Mouse (Mus musculus) heart, adult 11 months (tissue): ENCODE measurements around the gene Nfs1.
A peak's percentile ranks its signal among the peaks of the same experiment; 100 is the strongest.
"Not testable (repeated sequence)": the region's sequence is repeated elsewhere in the genome, so short reads cannot be mapped to it uniquely, and the experiment has no call there.

Source experiments
- DNase-seq: peaks from one replicate; pipeline ENCODE4 v3.0.0; 2022

Gene Nfs1

DNA sequence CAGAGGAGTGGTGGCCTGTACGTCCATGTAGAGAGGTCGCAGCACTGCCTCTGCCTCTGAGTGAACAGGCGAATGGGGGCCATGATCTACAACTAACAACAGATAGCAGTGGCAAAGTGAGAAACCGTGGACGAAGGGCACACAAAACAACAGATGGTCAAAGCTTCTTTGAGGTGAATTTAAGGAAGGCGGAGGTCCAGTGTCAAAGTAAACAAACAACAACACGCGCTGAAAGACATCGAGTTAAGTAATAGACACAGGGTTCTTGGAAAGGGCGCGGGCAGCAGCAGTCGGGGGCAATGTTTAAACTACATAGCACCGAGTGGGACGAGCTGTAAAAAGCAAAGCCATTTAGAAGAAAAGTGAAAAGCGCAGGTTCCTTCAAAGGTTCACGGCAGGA, 619 bp downstream of the Nfs1 start:
- DNase-seq, result no peak

DNA sequence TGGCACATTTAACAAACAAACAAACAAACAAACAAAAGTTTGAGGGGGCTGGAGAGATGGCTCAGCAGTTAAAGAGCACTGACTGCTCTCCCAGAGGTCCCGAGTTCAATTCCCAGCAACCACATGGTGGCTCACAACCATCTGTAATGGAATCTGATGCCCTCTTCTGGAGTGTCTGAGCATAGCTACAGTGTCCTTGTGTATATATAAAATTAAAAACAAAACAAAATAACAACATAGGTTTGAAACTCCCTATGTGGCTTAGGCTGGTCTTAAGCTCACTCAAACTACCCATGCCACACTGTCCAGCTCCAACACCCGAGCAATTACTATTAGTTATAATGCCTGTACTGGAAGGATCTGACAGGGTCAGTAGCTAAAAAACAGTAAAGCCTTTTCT, 1.2 kb downstream of the Nfs1 start:
- DNase-seq, result no peak

DNA sequence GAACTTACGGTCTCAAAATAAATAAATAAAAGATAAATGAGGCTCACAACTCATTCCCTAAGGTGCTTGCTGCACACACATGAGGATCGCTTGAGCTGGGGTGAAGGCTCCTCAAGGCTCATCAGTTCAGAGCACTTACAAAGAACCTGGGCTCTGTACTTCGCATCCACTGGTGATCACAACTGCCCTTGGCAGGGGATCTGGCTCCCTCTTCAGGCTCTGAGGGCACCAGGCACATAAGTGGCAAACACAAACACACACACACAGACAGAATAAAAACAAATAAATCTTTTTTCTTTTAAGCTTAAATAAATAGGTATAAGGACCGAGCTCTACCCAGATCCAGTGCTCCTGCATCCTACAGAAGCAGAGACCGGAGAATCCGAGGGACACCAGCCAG, 8.3 kb downstream of the Nfs1 start:
- no peak for DNase-seq

DNA sequence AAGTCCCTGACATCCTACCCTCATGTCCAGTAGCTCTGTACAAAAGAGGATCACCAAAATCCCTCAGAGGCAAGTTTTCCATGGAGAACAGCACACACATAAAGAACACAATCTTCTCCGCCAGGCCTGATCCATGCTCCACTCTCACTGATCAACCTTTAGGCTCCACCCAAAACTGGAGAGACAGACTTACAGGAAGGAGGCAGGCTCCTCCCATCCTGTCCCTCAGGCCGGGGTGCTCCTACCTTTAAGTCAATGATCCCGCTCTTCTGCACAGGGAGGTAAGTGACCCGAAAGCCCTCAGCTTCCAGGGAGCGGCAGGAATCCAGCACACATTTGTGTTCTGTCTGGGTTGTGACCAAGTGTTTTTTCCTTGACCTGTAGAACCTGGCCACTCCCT, 9.8 kb downstream of the Nfs1 start:
- DNase-seq, result no peak

DNA sequence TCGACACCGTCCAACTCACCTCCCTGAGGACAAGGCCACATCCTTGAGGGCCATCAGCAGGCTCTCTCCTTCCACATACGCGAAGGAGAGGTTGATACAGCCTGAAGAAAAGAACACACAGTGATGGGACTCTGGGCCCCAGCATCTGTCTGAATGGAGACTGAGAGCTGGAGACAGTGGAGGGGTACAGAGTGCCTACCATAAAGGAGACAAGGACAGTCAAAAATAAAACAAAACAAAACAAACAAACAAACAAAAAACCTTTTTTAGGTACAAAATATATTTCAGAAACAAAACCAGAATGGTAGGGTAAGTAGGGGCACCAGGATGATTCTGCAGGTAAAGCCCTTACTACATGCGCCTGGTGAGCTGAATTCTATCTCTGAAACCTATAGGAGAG, 17.0 kb downstream of the Nfs1 start, which contains the start of gene Gm28036:
Gm28036 (minus strand) TSS at position 101 of the 400 bp plus-strand sequence.
- peak; percentile 18 for DNase-seq

DNA sequence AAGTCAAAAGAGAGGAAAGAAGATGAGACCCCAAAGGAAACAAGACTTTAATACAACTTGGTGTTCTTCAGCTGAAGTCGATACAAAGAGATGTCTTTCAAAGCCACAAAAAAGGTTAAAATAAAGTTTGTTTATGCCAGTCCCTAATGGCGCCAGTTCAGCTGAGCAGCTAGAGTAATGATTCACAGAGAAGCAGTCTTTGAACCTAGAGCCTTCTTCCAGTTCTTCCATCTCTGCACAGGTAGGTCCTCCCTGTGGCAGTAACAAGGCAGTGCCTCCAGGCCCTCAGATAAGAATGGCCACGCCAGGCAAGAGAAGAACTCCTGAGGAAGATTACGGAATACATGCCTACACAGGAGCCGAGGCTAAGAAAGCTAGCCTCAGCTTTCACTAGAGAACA, 20.3 kb downstream of the Nfs1 start:
- no peak for DNase-seq

DNA sequence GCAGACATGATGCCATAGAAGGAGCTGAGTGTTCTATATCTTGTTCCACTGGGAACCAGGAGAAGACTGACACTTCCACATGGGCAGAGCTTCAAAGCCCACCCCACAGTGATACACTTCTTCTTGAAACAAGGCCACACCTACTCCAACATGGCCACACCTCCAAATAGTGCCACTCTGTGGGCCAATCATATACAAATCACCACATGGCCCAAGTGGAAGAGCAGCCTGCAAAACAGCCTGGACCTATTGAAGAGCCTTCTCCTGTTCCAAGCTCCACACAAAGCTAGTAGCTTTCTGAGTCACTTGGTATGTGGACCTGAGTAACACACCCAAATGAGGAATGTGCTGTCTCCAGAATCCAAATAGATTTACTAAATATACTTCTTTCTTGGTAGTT, 24.4 kb downstream of the Nfs1 start:
- peak; percentile 74 for DNase-seq

DNA sequence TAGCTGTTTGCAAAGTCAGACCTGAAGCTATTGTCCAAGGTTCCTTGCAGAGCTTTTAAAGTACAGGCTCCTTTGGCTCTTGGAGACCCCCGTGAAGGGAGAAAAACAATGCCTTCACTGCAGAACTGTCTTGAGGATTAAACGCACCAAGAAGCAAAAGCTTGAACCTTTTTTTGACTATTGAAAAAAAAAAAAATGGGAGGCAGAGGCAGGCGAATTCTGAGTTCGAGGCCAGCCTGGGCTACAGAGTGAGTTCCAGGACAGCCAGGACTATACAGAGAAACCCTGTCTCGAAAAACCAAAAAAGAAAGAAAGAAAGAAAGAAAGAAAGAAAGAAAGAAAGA, 31.9 kb downstream of the Nfs1 start:
- not testable (repeated sequence) for DNase-seq

DNA sequence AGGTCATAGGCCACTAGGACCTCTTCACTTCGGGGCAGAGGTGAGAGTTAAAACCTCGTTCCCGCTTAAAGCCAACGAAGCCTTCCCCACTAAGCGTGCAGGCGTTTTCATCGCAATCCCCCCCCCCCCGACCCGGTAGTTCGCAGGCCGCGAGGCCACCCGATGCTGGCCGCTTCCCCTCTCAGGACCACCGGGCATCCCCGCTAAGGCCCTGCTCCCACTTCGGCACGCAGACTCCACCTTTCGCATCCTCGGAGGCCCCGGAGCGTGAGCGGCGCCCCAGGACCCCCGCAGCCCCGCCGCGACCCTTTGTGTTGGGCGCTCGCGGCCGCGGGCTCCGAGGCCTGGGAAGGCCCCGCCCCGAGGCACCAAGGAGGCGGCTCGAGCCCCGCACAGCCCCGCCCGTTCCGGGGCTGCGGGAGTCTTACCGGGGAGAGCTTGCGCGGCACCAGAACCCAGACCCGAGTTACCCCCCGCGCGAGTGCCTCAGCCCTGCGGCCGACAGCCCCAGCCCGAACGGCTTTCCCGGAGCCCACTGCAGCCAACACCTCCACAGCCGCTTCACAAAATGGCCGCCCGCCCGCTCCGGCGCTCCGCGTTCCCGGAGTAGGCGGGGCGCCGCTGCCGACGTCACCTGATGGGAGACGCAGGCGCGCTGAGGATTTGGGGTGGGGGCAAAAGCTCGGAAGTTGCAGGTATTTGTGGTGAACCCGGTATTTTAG, 32.5 kb downstream of the Nfs1 start, which contains the start of the genes Cpne1 and Rbm12:
Cpne1 (minus strand) TSS at position 608 of the 722 bp plus-strand sequence.
Rbm12 (minus strand) TSS at position 621 of the 722 bp plus-strand sequence.
- DNase-seq, result peak; percentile 99

DNA sequence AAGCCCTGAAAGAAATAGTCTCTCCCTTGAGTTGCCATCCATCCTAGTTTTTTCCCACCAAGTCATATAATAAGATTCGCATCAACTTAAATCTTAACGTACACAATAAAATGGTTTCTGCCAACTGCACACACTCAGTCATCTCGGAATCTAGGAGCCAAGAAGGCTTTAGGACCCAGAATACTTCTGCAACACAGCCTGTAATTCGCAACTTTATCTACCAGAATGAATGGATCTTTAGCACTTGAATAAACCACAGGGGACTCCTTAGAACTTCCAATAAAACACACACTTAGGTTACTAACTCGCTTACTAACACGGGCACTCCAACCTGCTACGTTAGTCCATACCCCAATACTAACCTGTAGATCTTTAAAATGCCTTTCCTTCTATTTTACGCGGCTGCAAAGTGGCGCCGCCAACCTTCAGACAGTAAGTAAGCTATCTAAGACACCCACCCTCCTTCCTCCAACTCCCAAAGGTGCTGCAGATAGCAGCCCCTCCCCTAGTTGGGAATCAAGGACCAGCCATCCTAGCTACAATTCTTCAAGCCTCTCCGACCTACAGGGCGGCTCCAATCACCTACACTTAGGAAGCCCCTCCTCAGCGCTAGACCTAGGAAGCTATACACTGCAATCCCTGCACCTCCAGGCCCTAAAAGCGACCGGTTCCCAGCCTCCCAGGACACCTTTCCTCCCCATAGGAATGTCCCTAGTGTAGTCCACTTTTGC, 33.2 kb downstream of the Nfs1 start:
- no peak for DNase-seq

DNA sequence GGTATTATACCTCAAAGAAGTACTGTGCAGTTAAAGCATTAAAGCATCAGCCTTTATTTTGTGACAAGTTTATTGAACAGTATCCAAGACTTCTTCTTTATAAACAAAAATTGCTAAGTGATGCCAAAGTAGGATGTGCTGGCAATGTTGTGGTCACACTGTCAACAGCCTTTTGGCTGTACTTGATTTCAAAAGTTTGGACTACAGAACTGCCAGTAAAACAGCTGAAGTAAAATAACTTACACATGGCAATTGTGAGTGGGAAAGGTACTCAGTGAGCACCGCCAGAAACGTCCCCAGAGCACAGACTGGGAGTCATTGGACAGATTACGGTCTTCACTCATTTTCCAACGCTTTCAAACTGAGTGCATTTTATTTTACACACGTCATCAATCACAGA, 52.1 kb downstream of the Nfs1 start:
- peak; percentile 79 for DNase-seq

DNA sequence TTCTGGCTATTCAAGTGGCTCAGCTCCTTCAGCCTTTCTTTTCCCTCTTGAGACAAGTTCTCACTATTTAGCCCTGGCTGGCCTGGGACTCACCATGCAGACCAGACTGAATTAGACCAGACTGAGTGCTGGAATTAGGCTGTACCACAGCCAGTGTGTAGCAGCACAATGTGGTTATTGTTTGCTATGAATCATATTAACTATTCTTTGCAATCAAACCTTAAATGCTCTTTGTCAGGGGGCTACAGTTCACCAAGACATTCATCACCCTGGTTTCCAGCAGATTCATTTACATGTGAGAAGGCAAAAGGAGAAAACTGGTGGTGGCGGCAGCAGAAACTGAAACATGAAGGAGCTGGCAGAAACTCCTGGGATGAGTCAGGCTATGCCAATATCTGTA, 54.2 kb downstream of the Nfs1 start:
- peak; percentile 54 for DNase-seq

DNA sequence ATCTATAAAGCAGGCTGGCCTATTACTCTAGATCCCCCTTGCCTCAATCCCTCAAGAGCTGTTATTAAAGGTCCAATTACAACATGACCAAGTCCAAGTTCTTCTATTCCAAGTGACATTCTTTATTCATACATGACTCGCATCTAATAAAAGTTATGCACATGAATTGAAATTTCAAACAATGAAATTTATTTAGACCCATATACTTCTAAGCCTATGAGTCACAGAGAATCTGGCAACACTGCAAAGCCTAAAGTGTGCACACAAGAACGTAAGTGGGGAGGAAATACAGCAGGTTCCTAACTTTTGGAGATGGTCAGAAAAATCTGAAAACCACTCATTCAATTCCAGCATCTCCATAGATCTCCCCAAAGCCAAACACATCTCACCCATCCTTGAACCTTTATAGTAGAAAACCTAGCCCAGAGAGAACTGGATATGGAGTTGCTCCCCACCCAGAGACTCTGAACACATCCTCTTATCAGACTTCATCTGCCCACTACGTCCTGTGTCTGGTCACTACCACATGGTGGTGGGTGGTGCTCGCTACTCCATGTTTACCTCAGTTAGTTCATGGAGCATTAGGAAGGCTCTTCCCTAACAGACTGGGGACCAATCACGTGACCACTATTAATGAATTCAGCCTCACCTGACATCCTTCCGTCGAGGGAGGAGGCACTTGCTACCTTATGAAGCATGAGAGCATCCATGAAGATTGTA, 56.4 kb downstream of the Nfs1 start:
- DNase-seq, result peak; percentile 79

DNA sequence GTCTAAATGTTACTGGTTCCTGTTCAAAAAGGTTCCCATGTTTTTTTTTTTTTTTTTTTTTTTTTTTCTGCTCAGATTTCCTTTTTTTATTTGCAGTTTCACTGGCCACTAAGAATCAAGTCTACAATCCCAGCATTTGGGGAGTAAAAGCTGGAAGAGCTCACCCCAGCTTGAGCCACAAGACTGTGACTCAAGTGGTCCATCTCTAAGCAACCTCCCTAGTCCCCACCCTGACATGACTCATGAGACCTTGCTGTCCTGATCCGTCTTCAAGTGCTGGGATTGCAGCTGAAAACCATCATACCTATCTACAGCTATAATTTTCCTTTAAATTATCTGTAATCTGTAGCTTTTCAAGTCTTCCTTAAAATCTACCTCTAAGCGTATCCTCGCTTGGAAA, 59.4 kb downstream of the Nfs1 start:
- DNase-seq, result peak; percentile 72

DNA sequence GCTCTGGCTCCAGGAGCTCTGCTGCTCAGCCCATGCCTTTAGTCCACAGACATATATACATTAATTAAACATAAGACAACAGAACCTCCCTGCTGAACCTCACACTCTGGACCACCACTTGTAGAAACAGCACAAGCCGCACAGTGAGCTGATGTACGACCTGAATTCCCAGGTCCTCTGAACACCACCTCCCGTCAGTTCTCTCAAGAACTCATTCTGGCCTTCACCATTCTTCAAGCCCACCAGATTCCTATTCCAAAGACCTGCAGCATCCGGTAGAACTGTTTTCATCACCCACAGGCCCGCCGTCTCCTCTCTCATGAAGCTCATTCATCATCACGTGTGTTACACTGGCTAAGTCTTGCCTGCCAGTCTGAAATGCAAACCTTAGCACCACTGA, 63.6 kb downstream of the Nfs1 start:
- peak; percentile 73 for DNase-seq

DNA sequence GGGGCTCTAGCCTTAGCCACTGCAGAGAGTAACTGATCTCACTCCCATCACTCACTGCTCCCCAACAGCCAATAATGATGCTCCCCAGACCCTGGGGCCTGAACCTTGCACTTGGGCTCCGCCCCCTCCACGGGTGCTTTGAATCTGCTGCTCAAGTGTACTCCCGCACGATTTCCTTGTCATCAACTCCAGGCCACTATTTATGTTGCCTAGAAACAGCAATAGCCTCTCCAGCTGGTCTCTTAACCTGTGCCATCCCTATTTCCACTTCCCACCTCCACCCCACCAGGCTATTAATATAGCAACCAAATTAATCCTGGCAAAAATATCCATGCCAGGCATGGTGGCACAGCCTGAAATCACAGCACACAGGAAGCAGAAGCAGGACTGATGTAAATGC, 64.3 kb downstream of the Nfs1 start:
- DNase-seq, result peak; percentile 90

DNA sequence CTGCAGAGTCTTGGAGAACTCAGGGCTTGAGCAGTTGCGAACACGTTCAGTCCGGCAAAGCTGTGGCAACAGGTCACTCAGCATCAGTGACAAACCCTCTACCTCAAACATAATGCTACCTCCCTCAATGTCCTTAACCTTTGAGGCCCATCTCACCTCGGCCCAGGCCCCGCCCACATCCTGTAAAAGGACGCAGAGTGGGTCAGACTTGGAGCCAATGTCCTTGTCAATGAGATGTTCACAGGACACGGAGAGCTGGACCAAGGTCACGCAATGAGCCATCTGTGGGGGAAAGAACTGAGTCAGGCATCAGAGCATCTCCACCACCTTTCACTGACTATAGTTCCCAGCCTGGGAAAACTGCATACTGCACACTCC, 64.8 kb downstream of the Nfs1 start:
- DNase-seq, result peak; percentile 65

DNA sequence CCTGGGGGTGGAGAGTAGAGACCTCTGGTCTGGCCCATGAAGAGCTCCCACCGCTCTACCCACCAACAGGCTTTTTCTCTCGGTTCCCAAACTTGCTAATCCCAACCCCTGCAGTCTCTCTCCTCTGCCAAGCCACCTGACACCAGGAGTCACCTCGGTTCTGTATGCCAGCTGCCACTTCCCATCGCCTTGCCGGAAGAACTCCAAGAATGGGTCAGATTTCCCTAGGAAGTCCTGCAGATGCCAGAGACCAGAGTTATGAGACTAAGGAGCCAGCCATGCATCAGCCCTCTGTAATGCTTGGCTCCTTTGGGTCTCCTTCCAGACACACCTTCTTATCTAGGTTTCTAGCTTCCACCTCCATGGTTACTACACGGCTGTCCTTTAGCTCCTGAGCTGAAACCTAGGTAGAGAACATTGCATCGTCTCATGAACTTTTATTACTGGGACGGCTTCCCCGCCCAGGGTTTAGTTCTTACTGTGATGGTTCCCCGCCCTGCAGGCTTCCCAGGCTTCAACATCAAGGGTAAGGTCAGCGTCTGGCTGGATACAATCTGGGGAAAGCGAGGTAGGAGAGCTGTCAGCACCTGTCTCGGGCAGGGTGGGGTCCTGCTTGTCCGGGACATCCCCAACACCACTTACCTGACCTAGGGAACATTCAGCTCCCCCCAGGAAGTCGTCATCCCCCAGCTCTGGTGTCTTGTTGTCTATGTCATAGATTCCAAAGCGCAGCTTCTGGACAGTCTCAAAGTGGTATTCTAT, 65.4 kb downstream of the Nfs1 start:
- peak; percentile 82 for DNase-seq

DNA sequence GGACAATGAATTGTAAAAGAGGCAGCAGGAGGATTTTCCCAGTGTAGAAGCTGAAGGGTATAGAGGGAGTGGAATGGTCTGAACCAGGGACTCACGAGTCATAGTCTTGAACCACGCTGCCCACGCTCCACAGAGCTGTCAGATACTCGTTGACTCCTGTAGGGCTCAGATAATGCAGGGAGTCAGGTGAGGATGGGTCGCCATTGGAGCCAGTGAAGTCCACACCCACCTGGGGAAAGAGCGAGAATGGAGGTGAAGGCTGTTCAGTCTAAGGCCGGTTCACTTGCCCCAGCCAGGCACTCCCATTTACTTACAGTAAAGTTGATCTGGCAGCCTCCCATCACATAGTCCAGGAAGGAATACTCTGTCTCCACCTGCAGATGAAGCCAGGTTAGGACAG, 66.5 kb downstream of the Nfs1 start:
- peak; percentile 87 for DNase-seq

DNA sequence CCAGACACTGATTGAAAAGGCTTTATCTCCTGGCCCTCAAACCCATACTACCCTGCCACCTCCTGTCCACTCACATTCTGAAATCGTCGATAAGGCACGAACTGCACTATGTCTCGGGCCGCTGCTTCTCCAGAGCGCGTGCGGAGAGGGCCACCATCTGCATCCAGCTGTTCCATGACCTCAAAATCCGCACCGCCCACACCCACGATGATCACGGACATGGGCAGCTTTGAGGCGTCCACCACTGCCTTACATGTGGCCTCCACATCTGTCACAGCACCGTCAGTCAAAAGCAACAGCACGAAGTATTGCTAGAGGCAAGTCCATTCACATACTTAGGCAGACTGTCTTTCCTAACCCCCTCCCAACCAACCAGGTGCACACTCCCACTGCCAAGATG, 70.3 kb downstream of the Nfs1 start:
- peak; percentile 94 for DNase-seq
